Mouse (Mus musculus) liver, postnatal 0 days (tissue): ENCODE results near the gene Haus6. TPM values are rescaled to one million over a fixed set of nuclear protein-coding genes. Genes with fewer than 3 reads are reported as not detected.

Experiments
- ATAC-seq: fragments of 200-750 bp; cut with Nextera tagmentation; 2 replicates; pipeline ENCODE4 v1.8.0; 2017; ENCODE audit warnings: mild to moderate bottlenecking, moderate library complexity
- DNase-seq: peaks from one replicate; pipeline ENCODE4 v3.0.0-alpha.2; 2016
- H3K27ac ChIP-seq: fragments of 300-500 bp; sonication (generic); 2 replicates; pipeline ENCODE4 v1.5.1; 2014; ENCODE audit warnings: antibody characterized with exemption, moderate library complexity, mild to moderate bottlenecking, low read depth
- H3K27me3 ChIP-seq: fragments of 300-500 bp; sonication (generic); 2 replicates; pipeline ENCODE4 v1.6.1; 2014; ENCODE audit warnings: low read length, control low read depth, mixed read lengths; ENCODE audit not compliant: insufficient read depth
- H3K36me3 ChIP-seq: fragments of 300-500 bp; sonication (generic); replicated peaks from 2 replicates; pipeline ENCODE4 v1.6.1; 2014; ENCODE audit warnings: mild to moderate bottlenecking, control low read depth, low read length, moderate library complexity, mixed read lengths; ENCODE audit not compliant: insufficient read depth
- H3K4me1 ChIP-seq: fragments of 300-500 bp; sonication (generic); 2 replicates; pipeline ENCODE4 v1.6.1; 2014; ENCODE audit warnings: antibody characterized with exemption, mild to moderate bottlenecking, control low read depth; ENCODE audit not compliant: insufficient read depth
- H3K4me2 ChIP-seq: fragments of 300-500 bp; sonication (generic); 2 replicates; pipeline ENCODE4 v1.6.1; 2014; ENCODE audit warnings: low read depth, mild to moderate bottlenecking, low read length, moderate library complexity, mixed read lengths
- H3K4me3 ChIP-seq: fragments of 300-500 bp; sonication (generic); 2 replicates; pipeline ENCODE4 v1.5.1; 2014; ENCODE audit warnings: low read depth, low read length
- H3K9ac ChIP-seq: fragments of 300-500 bp; sonication (generic); replicated peaks from 2 replicates; pipeline ENCODE4 v1.6.1; 2014; ENCODE audit warnings: mild to moderate bottlenecking, moderate library complexity
- H3K9me3 ChIP-seq: fragments of 300-500 bp; sonication (generic); 2 replicates; pipeline ENCODE4 v1.6.1; 2016; ENCODE audit warnings: mild to moderate bottlenecking, control low read depth, low read length, mixed read lengths
- CTCF ChIP-seq: sonication (generic); IDR thresholded peaks from 2 replicates; pipeline ENCODE4 v1.5.1; 2016; ENCODE audit warnings: antibody characterized with exemption, low read depth
- EP300 ChIP-seq: IDR thresholded peaks from 2 replicates; pipeline ENCODE4 v1.6.1; 2016; ENCODE audit warnings: antibody characterized with exemption, low read depth, mild to moderate bottlenecking
- WGBS: fragments of 180-500 bp; shearing (Covaris S2); extraction: QIAGEN DNeasy Blood & Tissue Kit; methylation state at CpG from one replicate; pipeline ENCODE4 v1.1.7; 2014; ENCODE audit not compliant: insufficient replicate concordance; 5-methylcytosine and 5-hydroxymethylcytosine counted together
- polyA plus RNA-seq: library from polyadenylated mRNA; unstranded; fragments of >200 nt; fragmentation: Nextera tagmentation; extraction: Ambion mirVana; gene quantifications from 2 replicates; pipeline ENCODE4 v1.2.1, GENCODE M21; 2015

Gene Haus6
- polyA plus RNA-seq, 1 experiment from 2014 or later: 5.9 TPM

DNA sequence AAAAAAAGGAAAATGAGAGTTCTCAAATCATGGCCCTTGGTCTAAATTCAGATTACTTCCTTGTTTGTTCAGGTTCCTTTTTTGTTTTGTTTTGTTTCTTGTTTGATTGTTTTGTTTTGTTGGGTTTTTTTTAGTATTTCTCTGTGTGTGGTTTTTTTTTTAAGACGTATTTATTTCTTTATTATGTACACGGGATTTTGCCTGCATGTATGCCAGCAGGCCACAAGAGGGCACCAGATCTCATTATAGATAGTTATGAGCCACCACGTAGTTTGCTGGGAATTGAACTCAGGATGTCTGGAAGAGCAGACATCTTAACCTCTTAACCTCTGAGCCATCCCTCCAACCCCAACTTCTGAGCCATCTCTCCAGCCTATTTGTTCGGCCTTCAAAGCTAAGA lies 73.9 kb downstream of the Haus6 start:
- Histone ChIP-seq H3K9ac (no peak overlapping the region), H3K9me3 (no peaks in the 10 kb centered on the region), H3K27ac (no peak overlapping the region), H3K4me3 (no peak overlapping the region), H3K27me3 (no peaks in the 10 kb centered on the region), H3K36me3 (no peaks in the 10 kb centered on the region), H3K4me1 (no peaks in the 10 kb centered on the region; the same call in 1 of the 2 replicates), H3K4me2 (no peak overlapping the region)
- TF ChIP-seq CTCF (peak; percentile 72), EP300 (no peak)
- 29% methylated on average over 4 of the region's 4 CpGs for WGBS
- ATAC-seq: no peak
- DNase-seq: peak; percentile 34

DNA sequence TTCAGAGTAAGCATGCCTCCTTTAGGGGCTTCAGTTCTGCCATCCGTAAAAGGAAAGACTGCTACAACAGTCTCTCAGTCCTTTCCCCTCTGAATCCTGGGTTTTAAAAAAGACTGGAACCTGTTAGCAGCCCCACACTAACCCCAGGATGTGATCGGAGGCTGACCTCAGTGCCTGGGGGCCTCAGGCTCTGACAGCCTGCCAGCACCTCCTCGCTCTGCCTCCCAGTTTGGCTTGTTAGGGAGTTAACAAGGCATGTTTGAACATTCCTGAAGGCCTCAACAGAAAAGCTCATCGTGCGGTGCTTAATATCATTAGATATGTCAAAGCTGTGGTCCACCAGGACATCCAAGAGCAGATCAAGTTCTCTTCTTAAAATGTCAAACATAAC lies 77.8 kb downstream of the Haus6 start:
- Histone ChIP-seq H3K4me2 (no peak overlapping the region), H3K36me3 (no peaks in the 10 kb centered on the region), H3K4me3 (no peak overlapping the region), H3K27me3 (no peaks in the 10 kb centered on the region), H3K27ac (no peak overlapping the region), H3K9ac (no peak overlapping the region), H3K4me1 (no peaks in the 10 kb centered on the region), H3K9me3 (no peaks in the 10 kb centered on the region)
- 74% methylated on average over 5 of the region's 5 CpGs for WGBS
- ATAC-seq (no peak), DNase-seq (no peak)
- TF ChIP-seq EP300 (no peak), CTCF (no peak)

DNA sequence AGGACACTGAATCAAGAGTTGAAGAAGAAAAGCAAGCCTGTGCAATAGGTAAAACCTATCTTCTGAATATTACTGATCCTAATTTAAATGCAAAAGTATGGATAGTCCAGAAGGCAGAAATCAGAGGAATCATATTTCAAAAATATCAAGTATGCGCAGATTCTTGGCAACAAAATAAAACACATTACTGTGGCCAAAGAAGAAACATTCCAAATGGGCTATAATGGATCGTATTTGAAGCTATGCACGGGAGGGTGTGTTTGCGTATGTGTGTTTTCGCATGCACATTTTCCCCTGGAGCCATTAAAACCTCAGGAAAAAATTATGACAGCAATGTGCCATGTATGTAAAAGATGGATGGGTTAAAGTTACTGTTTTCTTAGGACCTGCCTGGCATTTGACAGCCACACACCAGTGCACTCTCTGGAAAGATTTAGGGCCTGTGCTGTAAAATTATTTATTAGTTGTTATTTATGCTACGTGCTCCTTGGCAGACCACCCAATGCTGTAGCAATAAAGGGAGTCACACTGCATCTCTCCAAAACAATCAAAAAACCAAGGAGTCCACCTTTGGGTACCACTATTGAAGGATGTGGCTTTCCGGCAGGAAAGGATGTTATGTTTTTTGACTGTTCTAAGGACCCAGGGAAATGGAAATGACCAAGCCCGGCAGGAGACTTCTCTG lies 78.3 kb downstream of the Haus6 start:
- Histone ChIP-seq H3K4me3 (no peak overlapping the region), H3K27ac (no peak overlapping the region), H3K9ac (no peak overlapping the region), H3K9me3 (no peaks in the 10 kb centered on the region), H3K4me1 (no peaks in the 10 kb centered on the region), H3K4me2 (no peak overlapping the region), H3K27me3 (no peaks in the 10 kb centered on the region), H3K36me3 (no peaks in the 10 kb centered on the region)
- no peak for ATAC-seq
- DNase-seq: no peak
- TF ChIP-seq CTCF (no peak), EP300 (no peak)
- WGBS: 79% methylated on average over 8 of the region's 8 CpGs

- no peaks in the 10 kb centered on the region for H3K27me3 ChIP-seq
- no peaks in the 10 kb centered on the region for H3K4me1 ChIP-seq
- ATAC-seq (no peak), DNase-seq (no peak)
- TF ChIP-seq EP300 (no peak), CTCF (no peak)
- no peak overlapping the region for H3K27ac ChIP-seq
- 70% methylated on average over 6 of the region's 6 CpGs for WGBS
- H3K36me3 ChIP-seq: no peaks in the 10 kb centered on the region
- H3K4me2 ChIP-seq: no peak overlapping the region
- H3K9me3 ChIP-seq: no peaks in the 10 kb centered on the region
- no peak overlapping the region for H3K4me3 ChIP-seq
- H3K9ac ChIP-seq: no peak overlapping the region
Measured at GRCm38 (mm10) chr4:86529161-86529560, 82.7 kb downstream of the Haus6 start.

Other genes starting within 250 kb of the Haus6 start
- gene Saxo1, start 53.7 kb downstream of the Haus6 start, polyA plus RNA-seq: not detected in 2 replicates
- 29.3 and 36.4 TPM in 2 replicates for gene Rraga, start 36.4 kb downstream of the Haus6 start, polyA plus RNA-seq
- 451 and 487 TPM in 2 replicates for gene Plin2, start 58.0 kb upstream of the Haus6 start, polyA plus RNA-seq
- 1.4 and 1.8 TPM in 2 replicates for gene Dennd4c, start 136.5 kb upstream of the Haus6 start, polyA plus RNA-seq
- 455 and 469 TPM in 2 replicates for gene Rps6, start 245.4 kb upstream of the Haus6 start, polyA plus RNA-seq